Mouse (Mus musculus) left cerebral cortex, adult 2 months (tissue): Measurements from ENCODE around the gene Pim3. TPM values are rescaled to one million over a fixed set of nuclear protein-coding genes. Genes with fewer than 3 reads are reported as not detected.

Source experiments
- DNase-seq, 2 experiments: peaks; one replicate each; pipeline ENCODE4 v3.0.0; 2021 to 2022; ENCODE audit warnings: low spot score in 2 of 2, mixed read lengths in 1 of 2; ENCODE audit errors: extremely low spot score in 1 of 2
- H3K27ac ChIP-seq: fragments of 200-600 bp; 2 replicates; pipeline ENCODE4 v1.8.1; 2022
- H3K4me3 ChIP-seq: fragments of 200-600 bp; 2 replicates; pipeline ENCODE4 v1.8.1; 2022
- CTCF ChIP-seq: fragments of 200-600 bp; IDR thresholded peaks from 2 replicates; pipeline ENCODE4 v1.8.1; 2022; ENCODE audit warnings: antibody characterized with exemption, mild to moderate bottlenecking, moderate library complexity
- intact Hi-C: fragments of 180-260 bp; cut with DNase I; formaldehyde crosslinking; loops from one replicate; pipeline ENCODE4 v1.15.1; 2025
- total RNA-seq, 2 experiments: library from RNA; stranded (reverse); gene quantifications; 2 replicates each; pipeline ENCODE4 v1.2.3; 2021

Pim3 gene
- total RNA-seq, 2 experiments from 2014 or later: 46.8 to 50.0 TPM

GRCm38 (mm10) chr15:88837977-88838376 is 24.0 kb upstream of the Pim3 start:
- H3K27ac ChIP-seq: peak overlapping the region; percentile 75; the same call in 1 of the 2 replicates
- H3K4me3 ChIP-seq: peak overlapping the region; percentile 49
- no peak for DNase-seq
- TF ChIP-seq CTCF: no peak
- intact Hi-C loops: loop anchor here (1.0 kb wide), 1 partner anchor 26 kb away; no protein-coding TSS in a partner anchor

GRCm38 (mm10) chr15:88839271-88839670 is 22.7 kb upstream of the Pim3 start:
- no peak overlapping the region for H3K4me3 ChIP-seq
- intact Hi-C loops: no loop called here
- no peak for TF ChIP-seq CTCF
- peak overlapping the region; percentile 91 for H3K27ac ChIP-seq
- DNase-seq: peak; percentile 65 to 68

- no peak for TF ChIP-seq CTCF
- H3K4me3 ChIP-seq: no peak overlapping the region
- intact Hi-C loops: no loop called here
- peak overlapping the region; percentile 91 for H3K27ac ChIP-seq
- no peak for DNase-seq
These were observed 21.9 kb upstream of the Pim3 start for GRCm38 (mm10) chr15:88840126-88840525.

GRCm38 (mm10) chr15:88841160-88841559 is 20.8 kb upstream of the Pim3 start:
- intact Hi-C loops: no loop called here
- TF ChIP-seq CTCF: no peak
- no peak for DNase-seq
- no peak overlapping the region for H3K4me3 ChIP-seq
- H3K27ac ChIP-seq: no peak overlapping the region

- Histone ChIP-seq H3K27ac (peak overlapping the region; percentile 16; the same call in 1 of the 2 replicates), H3K4me3 (no peak overlapping the region)
- no peak for DNase-seq
- TF ChIP-seq CTCF: no peak
- intact Hi-C loops: no loop called here
These were observed 20.2 kb upstream of the Pim3 start for GRCm38 (mm10) chr15:88841580-88842299.

GRCm38 (mm10) chr15:88842300-88842673 is 19.7 kb upstream of the Pim3 start:
- intact Hi-C loops: no loop called here
- no peak for TF ChIP-seq CTCF
- no peak for DNase-seq
- Histone ChIP-seq H3K4me3 (no peak overlapping the region), H3K27ac (peak overlapping the region; percentile 16; the same call in 1 of the 2 replicates)

- intact Hi-C loops: no loop called here
- Histone ChIP-seq H3K27ac (no peak overlapping the region; the same call in 1 of the 2 replicates), H3K4me3 (no peak overlapping the region)
- DNase-seq: peak; percentile 35 to 37
- peak; percentile 8 for TF ChIP-seq CTCF
These were observed 18.4 kb upstream of the Pim3 start for GRCm38 (mm10) chr15:88843486-88844097.

- TF ChIP-seq CTCF: no peak
- intact Hi-C loops: no loop called here
- Histone ChIP-seq H3K4me3 (no peak overlapping the region), H3K27ac (no peak overlapping the region)
- no peak for DNase-seq
These were observed 17.0 kb upstream of the Pim3 start for GRCm38 (mm10) chr15:88844966-88845365.

- H3K4me3 ChIP-seq: no peak overlapping the region
- H3K27ac ChIP-seq: no peak overlapping the region
- DNase-seq: no peak
- intact Hi-C loops: no loop called here
- TF ChIP-seq CTCF: no peak
These were observed 13.3 kb upstream of the Pim3 start for GRCm38 (mm10) chr15:88848661-88849060.

GRCm38 (mm10) chr15:88849621-88850020 is 12.4 kb upstream of the Pim3 start:
- TF ChIP-seq CTCF: no peak
- intact Hi-C loops: no loop called here
- Histone ChIP-seq H3K27ac (peak overlapping the region; percentile 83), H3K4me3 (no peak overlapping the region)
- no peak for DNase-seq

GRCm38 (mm10) chr15:88850146-88850826 is 11.7 kb upstream of the Pim3 start:
- Histone ChIP-seq H3K4me3 (no peak overlapping the region), H3K27ac (peak overlapping the region; percentile 83)
- intact Hi-C loops: no loop called here
- no peak for TF ChIP-seq CTCF
- DNase-seq: peak; percentile 73 to 78

GRCm38 (mm10) chr15:88851076-88851475 is 10.9 kb upstream of the Pim3 start:
- intact Hi-C loops: no loop called here
- Histone ChIP-seq H3K27ac (peak overlapping the region; percentile 83), H3K4me3 (no peak overlapping the region)
- DNase-seq: no peak
- TF ChIP-seq CTCF: no peak
